Mouse (Mus musculus) lung, postnatal 14 days (tissue): ENCODE measurements at regions not wholly inside any gene's neighbourhood (a gene's known extent, or its start where the extent isn't known, plus 50 kb on each side); places are given as distances from the start of the nearest gene placed in this dataset.

ENCODE experiments used
- DNase-seq: peaks from one replicate; pipeline ENCODE4 v3.0.0; 2021

GRCm38 (mm10) chr16:20798115-20798514 is 63.8 kb upstream of the Thpo start:
- DNase-seq, result no peak

- no peak for DNase-seq
Measured at GRCm38 (mm10) chr16:20794721-20795120, 60.4 kb upstream of the Thpo start.
